Mouse (Mus musculus): ENCODE measurements around the gene Rnf157.

- TF ChIP-seq CTCF (IDR thresholded peaks at IDR 0.05; ENCODE audit: low read depth) (peak; percentile 83), EP300 (IDR thresholded peaks at IDR 0.05; ENCODE audit: low read depth) (no peak)
Observed at GRCm38 (mm10) chr11:116294319-116294718, 118.5 kb downstream of the Rnf157 start.
